Mouse (Mus musculus) T-cell, adult 2 months (primary cell): Measurements from ENCODE around the gene Cnot11.

ENCODE experiments used
- DNase-seq: peaks from one replicate; pipeline ENCODE4 v3.0.0; 2022; ENCODE audit warnings: low spot score

Gene Cnot11

GRCm38 (mm10) chr1:39535515-39536311 lies 921 bp downstream of the Cnot11 start:
- DNase-seq: peak; percentile 92

GRCm38 (mm10) chr1:39536701-39537100 lies 1.9 kb downstream of the Cnot11 start:
- DNase-seq: no peak

GRCm38 (mm10) chr1:39537631-39538380 lies 3.0 kb downstream of the Cnot11 start:
- DNase-seq: no peak

GRCm38 (mm10) chr1:39540592-39540991 lies 5.8 kb downstream of the Cnot11 start:
- no peak for DNase-seq

- no peak for DNase-seq
Observed at GRCm38 (mm10) chr1:39545589-39545988, 10.8 kb downstream of the Cnot11 start.

- no peak for DNase-seq
Observed at GRCm38 (mm10) chr1:39546160-39546866, 11.5 kb downstream of the Cnot11 start.

GRCm38 (mm10) chr1:39547238-39547637 lies 12.4 kb downstream of the Cnot11 start:
- DNase-seq: no peak

- no peak for DNase-seq
Observed at GRCm38 (mm10) chr1:39549831-39550230, 15.0 kb downstream of the Cnot11 start.

- DNase-seq: peak; percentile 39
Observed at GRCm38 (mm10) chr1:39555556-39556415, 21.0 kb downstream of the Cnot11 start.

GRCm38 (mm10) chr1:39559009-39559408 lies 24.2 kb downstream of the Cnot11 start:
- DNase-seq: peak; percentile 34

- DNase-seq: no peak
Observed at GRCm38 (mm10) chr1:39561920-39562319, 27.1 kb downstream of the Cnot11 start.

GRCm38 (mm10) chr1:39563161-39563560 lies 28.4 kb downstream of the Cnot11 start:
- no peak for DNase-seq

GRCm38 (mm10) chr1:39564603-39565002 lies 29.8 kb downstream of the Cnot11 start:
- DNase-seq: no peak

- no peak for DNase-seq
Observed at GRCm38 (mm10) chr1:39568079-39568478, 33.3 kb downstream of the Cnot11 start.

- no peak for DNase-seq
Observed at GRCm38 (mm10) chr1:39571653-39572052, 36.9 kb downstream of the Cnot11 start.

GRCm38 (mm10) chr1:39573890-39574289 lies 39.1 kb downstream of the Cnot11 start:
- no peak for DNase-seq

- no peak for DNase-seq
Observed at GRCm38 (mm10) chr1:39575778-39576375, 41.1 kb downstream of the Cnot11 start.

GRCm38 (mm10) chr1:39576431-39577243 lies 41.8 kb downstream of the Cnot11 start:
- DNase-seq: peak; percentile 75

GRCm38 (mm10) chr1:39577253-39577705 lies 42.5 kb downstream of the Cnot11 start, which contains the start of gene Rnf149:
TSS of gene Rnf149 (minus strand) at chr1:39577405.
- peak; percentile 97 for DNase-seq

- DNase-seq: no peak
Observed at GRCm38 (mm10) chr1:39578446-39578845, 43.7 kb downstream of the Cnot11 start.
